ENCODE assay signal across 15 mouse cellular contexts in genomic region chr10:19123691-19124090, GRCm38 (mm10).
DNase-seq lines count a peak whose midpoint lies in the region; ATAC-seq lines count a peak whose summit lies in the region.
"Had no signal": no experiment of that assay in that cellular context is flagged by ENCODE, and none has a peak within 500 bp of the region (broad histone marks: within the 10 kb centered on the region; RNA-seq: fewer than 3 reads in every experiment).

No protein-coding gene starts in this region.

- peak; percentile 20 for DNase-seq in embryo, embryonic 10.5 days (ENCODE audit: low spot score)
- DNase-seq in embryo, embryonic 11 days: no peak
- peak; percentile 11 to 32 for DNase-seq in kidney, adult 8-10 months
- DNase-seq in embryonic facial prominence, embryonic 10.5 days (ENCODE audit: low spot score): no peak
- peak; percentile 22 to 42 for DNase-seq in kidney, postnatal 36 days
- no peak for DNase-seq in thymus, postnatal 36 days
- no peak for DNase-seq in liver
- DNase-seq: cerebellum, adult 8-10 months; gastrocnemius, postnatal 10 days; retina, postnatal 1 day had no signal

- H3K4me2 ChIP-seq in kidney, embryonic 16.5 days (replicated peaks; ENCODE audit: low read depth, low read length): no peak overlapping the region
- H3K4me2 ChIP-seq: embryonic facial prominence, embryonic 12.5 days; forebrain, embryonic 13.5 days; hindbrain, embryonic 13.5 days had no signal

- no peaks in the 10 kb centered on the region for H3K9me3 ChIP-seq in kidney, embryonic 16.5 days (ENCODE audit: low read length)
- H3K9me3 ChIP-seq in embryonic facial prominence, embryonic 10.5 days: no peaks in the 10 kb centered on the region
- H3K9me3 ChIP-seq: embryonic facial prominence, embryonic 12.5 days; forebrain, embryonic 13.5 days; hindbrain, embryonic 13.5 days had no signal

- no peak overlapping the region for H3K27ac ChIP-seq in kidney, embryonic 16.5 days (ENCODE audit: low read length)
- peak overlapping the region; percentile 7; the same call in 1 of the 2 replicates for H3K27ac ChIP-seq in embryonic facial prominence, embryonic 10.5 days (replicated peaks)
- H3K27ac ChIP-seq: embryonic facial prominence, embryonic 12.5 days; forebrain, embryonic 13.5 days; hindbrain, embryonic 13.5 days; macrophage had no signal

- H3K27me3 ChIP-seq in kidney, embryonic 16.5 days (ENCODE audit: insufficient read depth, low read length): no peaks in the 10 kb centered on the region
- no peaks in the 10 kb centered on the region for H3K27me3 ChIP-seq in embryonic facial prominence, embryonic 10.5 days (replicated peaks; ENCODE audit: low read depth, poor library complexity, severe bottlenecking)
- H3K27me3 ChIP-seq: embryonic facial prominence, embryonic 12.5 days; forebrain, embryonic 13.5 days; hindbrain, embryonic 13.5 days had no signal

- no peak for ATAC-seq in kidney, embryonic 16.5 days (ENCODE audit: low FRiP score, low TSS enrichment)
- ATAC-seq: forebrain, embryonic 13.5 days had no signal

- no peaks in the 10 kb centered on the region for H3K36me3 ChIP-seq in kidney, embryonic 16.5 days (ENCODE audit: insufficient read depth, low read length)
- no peaks in the 10 kb centered on the region for H3K36me3 ChIP-seq in embryonic facial prominence, embryonic 10.5 days (replicated peaks)
- H3K36me3 ChIP-seq: embryonic facial prominence, embryonic 12.5 days; hindbrain, embryonic 13.5 days had no signal

- no peaks in the 10 kb centered on the region for H3K4me1 ChIP-seq in kidney, embryonic 16.5 days (ENCODE audit: insufficient read depth, low read length)
- H3K4me1 ChIP-seq in embryonic facial prominence, embryonic 10.5 days: peaks cover 10% of the 10 kb centered on the region; the same call in 1 of the 2 replicates
- H3K4me1 ChIP-seq: forebrain, embryonic 13.5 days had no signal

- WGBS in kidney, embryonic 16.5 days: 68% methylated on average over 7 of the region's 7 CpGs
- WGBS in embryonic facial prominence, embryonic 10.5 days: 55% methylated on average over 7 of the region's 7 CpGs

- no peak overlapping the region for H3K4me3 ChIP-seq in kidney, embryonic 16.5 days (ENCODE audit: low read length)
- no peak overlapping the region for H3K4me3 ChIP-seq in embryonic facial prominence, embryonic 10.5 days
- H3K4me3 ChIP-seq: embryonic facial prominence, embryonic 12.5 days; forebrain, embryonic 13.5 days; hindbrain, embryonic 13.5 days had no signal

- no peak overlapping the region for H3K9ac ChIP-seq in kidney, embryonic 16.5 days (replicated peaks; ENCODE audit: low read length)
- H3K9ac ChIP-seq: embryonic facial prominence, embryonic 12.5 days; forebrain, embryonic 13.5 days; hindbrain, embryonic 13.5 days had no signal

Comparison
In these comparisons a context has a peak if more than half of its experiments do, and no peak if none do; other contexts are left out.
1. DNase-seq: peak in embryo, embryonic 10.5 days (single experiment), kidney, adult 8-10 months (2 of 2) and kidney, postnatal 36 days (2 of 2); none in embryo, embryonic 11 days (single experiment), embryonic facial prominence, embryonic 10.5 days (single experiment), thymus, postnatal 36 days (0 of 2) and liver (single experiment).